Mouse (Mus musculus) natural killer cell, adult 2 months (primary cell): ENCODE measurements at regions not wholly inside any gene's neighbourhood (a gene's known extent, or its start where the extent isn't known, plus 50 kb on each side); places are given as distances from the start of the nearest gene placed in this dataset.

Experiments
- DNase-seq, 2 experiments: peaks; one replicate each; pipeline ENCODE4 v3.0.0; 2022; ENCODE audit warnings: low spot score in 2 of 2

DNA sequence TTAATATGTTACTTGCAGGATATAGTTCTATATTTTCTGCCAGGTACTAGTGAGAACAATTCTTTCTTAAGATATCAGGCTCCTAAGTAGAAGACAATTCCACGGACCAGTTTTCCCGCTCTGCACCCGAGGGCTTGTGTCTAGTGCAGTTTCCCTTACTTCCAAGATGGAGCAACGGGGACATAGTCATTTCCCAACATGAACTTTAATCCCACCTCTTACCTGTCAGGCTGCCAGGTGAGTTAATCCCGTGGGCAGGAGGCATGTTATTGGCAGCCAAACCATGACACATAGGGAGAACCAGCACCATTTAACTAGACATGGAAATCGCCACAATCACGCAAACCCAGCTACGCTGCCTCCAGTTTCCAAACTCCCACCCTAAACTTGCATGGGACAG is 624.4 kb upstream of the 3110018I06Rik start:
- no peak for DNase-seq

DNA sequence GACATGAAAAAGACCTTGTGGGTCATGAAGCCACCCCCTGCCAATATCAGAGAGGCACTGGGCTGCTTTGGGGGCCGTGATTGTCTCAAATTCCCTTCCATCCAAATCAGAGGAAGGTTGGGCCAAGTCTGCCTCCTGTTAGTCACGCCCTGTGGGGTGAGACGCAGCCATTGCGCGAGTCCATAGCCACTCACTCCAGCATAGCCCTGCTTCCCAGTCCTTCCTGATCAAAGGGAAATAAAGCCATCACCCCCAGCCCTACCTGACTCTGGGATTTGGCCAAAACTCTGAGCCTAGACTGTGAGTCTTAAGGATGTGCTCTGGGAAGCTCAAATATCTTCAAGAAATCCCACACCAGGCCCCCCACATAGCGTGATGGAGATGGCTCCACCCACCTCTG is 620.4 kb upstream of the 3110018I06Rik start:
- no peak for DNase-seq

- no peak for DNase-seq
Measured at GRCm38 (mm10) chr12:106871481-106871880, 617.0 kb upstream of the 3110018I06Rik start.

DNA sequence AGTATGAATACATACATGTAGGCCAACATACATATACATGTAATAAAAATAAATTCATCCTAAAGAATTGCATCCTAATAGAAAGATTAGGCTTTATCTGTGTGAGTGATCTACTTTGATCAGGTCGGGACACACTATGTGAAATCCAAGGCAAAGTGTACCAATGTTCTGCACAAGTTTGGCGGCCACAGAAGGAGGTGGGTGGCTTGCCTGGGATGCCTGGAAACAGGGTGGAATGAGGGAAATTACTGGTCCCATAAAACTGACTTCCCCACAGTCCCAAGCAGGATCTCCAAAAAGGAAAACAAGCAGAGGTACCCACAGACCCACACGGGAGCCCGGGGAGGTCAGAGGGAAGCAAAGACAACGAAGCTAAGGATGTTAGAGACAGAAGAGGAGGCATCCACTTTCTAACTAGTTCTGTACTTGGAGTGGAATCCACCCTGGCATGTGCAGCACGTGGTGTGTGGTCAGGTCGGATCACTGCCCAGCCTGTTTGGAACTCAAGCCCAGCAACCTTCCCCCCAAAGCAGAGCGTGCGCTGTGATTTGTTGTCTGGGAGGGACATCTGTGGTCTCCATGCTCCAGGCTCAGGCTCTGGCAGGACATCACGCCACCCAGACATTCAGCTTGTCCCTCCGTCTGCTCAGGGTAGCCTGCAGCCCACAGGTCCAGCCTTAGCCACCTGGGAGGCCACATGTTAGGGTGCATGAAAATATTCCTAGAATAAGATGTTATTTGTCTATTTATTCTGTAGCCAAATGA is 615.3 kb upstream of the 3110018I06Rik start:
- no peak for DNase-seq

DNA sequence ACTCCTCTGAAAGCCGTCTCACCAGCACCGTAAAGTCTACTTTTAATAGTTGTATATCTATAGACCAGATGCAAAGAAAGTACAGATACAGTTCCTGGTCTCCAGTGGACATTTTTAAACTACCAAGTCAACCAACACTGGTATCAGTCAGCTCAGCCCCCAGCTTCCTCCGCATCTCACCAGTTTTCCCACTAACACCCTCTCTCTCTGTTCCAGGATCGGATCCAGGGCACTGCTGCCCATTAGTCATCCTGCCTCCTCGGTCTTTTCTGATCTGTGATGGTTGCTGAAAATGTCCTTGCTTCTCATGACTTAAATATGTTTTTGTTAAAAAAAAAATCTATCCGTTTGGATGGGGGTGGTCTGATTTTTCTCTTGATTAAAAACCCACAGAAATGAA is 598.1 kb upstream of the 3110018I06Rik start:
- no peak for DNase-seq

DNA sequence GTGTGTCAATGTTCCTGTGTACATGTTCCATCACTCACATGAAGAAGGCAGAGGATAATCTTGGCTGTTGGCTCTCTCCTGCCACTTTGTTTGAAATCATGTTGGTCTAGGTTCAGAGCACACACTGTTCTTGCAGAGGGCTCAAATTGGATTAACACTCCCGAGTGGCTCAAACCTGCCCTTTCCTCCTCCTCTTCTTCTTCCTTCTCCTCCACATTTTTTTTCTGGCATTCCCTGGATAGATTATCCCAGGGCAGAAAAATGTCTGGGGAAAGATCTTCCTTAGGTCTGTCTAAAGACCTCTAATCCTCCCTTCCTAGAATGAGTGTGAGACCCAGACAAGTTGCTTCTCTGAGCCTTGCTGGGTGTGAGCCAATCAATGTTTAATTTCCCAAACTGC is 594.4 kb upstream of the 3110018I06Rik start:
- no peak for DNase-seq

GRCm38 (mm10) chr12:106904202-106904601 is 584.2 kb upstream of the 3110018I06Rik start:
- no peak for DNase-seq

- DNase-seq: no peak
Measured at GRCm38 (mm10) chr12:106912782-106913181, 575.6 kb upstream of the 3110018I06Rik start.

DNA sequence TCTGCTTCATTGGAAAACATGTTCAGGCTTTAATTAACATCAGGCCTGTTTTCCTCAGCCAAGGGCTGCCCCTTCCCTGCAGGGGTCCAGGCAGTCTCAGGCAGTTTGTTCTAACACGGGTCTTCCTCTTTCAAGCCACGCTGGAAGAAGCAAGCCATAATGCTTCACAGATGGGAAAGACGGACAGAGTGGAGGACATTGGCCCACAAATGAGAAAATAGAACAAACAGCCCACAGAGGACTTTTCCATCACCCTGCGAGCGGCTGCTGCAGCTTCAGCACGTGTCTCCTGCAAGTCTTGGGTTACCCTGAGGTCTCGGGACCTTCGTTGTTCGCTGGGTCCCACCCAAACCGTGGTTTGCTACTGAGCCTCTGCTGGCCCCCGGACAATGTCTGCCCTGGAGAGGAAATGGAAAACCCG is 565.9 kb upstream of the 3110018I06Rik start:
- DNase-seq: no peak

- no peak for DNase-seq
Measured at GRCm38 (mm10) chr12:106928389-106928788, 560.0 kb upstream of the 3110018I06Rik start.

DNA sequence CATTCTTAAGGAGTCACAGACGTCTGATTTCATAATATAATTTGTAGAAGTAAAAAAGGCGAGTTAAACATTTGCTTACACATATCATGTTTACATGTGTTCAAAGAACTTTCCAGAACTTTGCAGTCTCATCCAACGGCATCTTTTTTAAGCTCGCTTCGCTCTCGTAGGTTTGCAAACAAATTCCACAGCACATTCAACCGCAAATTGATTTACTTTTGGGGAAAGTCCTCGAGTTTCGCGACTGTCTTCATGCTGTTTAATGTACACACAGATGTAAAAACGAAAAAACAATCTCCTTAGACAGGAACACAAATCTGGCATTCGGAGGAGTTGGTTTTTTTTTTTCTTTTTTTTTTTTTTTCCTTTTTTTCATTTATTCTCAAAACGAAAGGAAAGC is 559.3 kb upstream of the 3110018I06Rik start:
- DNase-seq: no peak

- no peak for DNase-seq
Measured at GRCm38 (mm10) chr12:106931591-106931990, 556.8 kb upstream of the 3110018I06Rik start.

- DNase-seq: no peak
Measured at GRCm38 (mm10) chr12:106939381-106939780, 549.1 kb upstream of the 3110018I06Rik start.

DNA sequence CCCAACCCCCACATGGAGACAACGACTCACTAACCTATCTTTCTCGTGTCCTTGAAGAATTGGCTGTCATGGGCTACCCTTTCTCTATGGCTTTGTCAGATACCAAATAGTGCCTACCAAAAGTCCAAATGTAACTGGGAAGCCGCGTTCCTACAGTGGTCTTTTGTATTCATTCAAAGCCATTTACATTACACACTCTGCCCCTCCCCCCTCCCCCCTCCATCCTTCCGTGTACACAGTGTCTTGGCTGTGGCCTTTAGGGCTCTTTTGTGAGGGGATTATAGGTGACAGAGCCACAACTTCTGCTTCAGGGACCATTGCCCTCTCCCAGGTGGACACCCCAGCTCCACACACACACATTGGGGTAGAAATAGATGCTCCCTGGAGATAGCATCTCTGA is 544.6 kb upstream of the 3110018I06Rik start:
- DNase-seq: no peak

DNA sequence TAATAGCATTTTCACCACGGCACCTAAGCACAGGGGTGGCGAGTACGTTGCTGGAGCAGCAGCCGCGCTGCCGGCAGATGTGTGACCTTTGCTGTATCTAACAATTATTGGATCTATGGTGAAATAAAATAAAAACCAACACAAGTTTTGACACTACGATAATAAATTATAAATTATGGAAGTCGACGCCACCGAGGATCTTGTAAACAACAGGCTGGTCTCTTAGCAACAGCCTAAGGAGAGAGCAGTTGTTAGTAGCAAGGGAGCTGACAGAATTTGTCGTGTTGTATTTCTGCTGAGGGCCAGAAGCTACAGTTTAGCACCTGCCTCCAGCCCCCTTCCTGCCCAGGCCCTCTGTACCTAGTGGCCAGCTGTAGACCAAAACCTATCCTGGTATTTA is 535.8 kb upstream of the 3110018I06Rik start:
- DNase-seq: no peak

DNA sequence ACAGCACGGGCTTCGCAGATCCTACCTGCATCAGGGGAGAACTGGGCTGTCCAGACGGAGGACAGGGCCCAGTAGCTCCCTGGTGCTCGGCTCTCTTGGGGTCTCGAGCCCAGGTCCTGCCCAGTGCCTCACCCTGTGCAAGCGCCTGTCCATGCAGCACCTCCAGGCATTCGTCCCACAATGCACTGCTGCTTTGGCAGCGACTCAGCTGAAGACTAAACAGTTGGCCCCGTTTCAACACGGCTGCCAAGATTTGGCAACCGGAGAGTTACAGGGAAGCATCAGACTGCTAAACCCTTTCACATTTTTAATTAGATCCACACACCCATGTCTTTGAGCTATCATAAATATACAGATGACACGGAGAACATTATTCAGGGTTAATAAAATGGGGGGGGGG is 532.7 kb upstream of the 3110018I06Rik start:
- no peak for DNase-seq

- no peak for DNase-seq
Measured at GRCm38 (mm10) chr12:106956266-106956665, 532.2 kb upstream of the 3110018I06Rik start.

GRCm38 (mm10) chr12:106961991-106962390 is 526.4 kb upstream of the 3110018I06Rik start:
- DNase-seq: no peak

DNA sequence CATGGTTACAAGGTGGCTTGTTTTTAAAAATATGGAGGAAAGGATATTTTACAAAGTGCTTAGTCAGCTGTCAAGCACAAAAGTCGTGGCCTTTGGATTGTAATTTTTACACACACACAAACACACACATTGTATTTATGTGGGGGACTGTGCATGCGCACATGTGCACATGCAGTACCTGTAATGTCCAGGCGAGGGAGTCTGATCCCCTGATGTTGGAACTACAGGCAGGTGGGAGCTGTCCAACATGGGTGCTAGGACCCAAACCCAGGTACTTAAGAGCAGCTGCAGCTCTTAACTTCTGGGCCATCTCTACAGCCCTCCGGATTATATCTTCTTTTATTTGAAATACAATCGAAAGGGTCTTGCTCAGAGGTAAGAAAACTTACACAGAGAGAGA is 524.7 kb upstream of the 3110018I06Rik start:
- no peak for DNase-seq

GRCm38 (mm10) chr12:106969873-106970272 is 518.6 kb upstream of the 3110018I06Rik start:
- no peak for DNase-seq

GRCm38 (mm10) chr12:106992421-106992820 is 496.0 kb upstream of the 3110018I06Rik start:
- DNase-seq: no peak

DNA sequence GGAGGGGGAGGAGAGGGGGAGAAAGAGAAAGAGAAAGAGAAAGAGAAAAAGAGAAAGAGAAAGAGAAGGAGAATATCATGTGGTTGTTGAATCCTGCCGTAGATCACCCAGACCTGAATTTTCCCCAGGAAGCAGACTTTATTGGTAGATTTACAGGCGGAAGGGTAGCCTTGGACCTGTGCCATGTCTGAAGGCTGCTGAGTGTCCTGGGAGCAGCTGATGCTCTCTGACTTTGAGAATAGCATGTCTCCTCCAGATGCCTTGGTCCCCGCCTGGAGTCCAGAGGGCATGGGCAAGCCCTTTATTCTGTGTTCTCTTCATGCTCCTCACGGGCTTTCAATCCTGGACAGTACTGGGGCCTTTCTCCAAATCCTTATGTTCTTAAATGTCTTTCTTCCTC is 495.4 kb upstream of the 3110018I06Rik start:
- DNase-seq: no peak

GRCm38 (mm10) chr12:107010995-107011786 is 477.2 kb upstream of the 3110018I06Rik start:
- no peak for DNase-seq
